ENCODE assay signal across 10 mouse cellular contexts in the genomic region with DNA sequence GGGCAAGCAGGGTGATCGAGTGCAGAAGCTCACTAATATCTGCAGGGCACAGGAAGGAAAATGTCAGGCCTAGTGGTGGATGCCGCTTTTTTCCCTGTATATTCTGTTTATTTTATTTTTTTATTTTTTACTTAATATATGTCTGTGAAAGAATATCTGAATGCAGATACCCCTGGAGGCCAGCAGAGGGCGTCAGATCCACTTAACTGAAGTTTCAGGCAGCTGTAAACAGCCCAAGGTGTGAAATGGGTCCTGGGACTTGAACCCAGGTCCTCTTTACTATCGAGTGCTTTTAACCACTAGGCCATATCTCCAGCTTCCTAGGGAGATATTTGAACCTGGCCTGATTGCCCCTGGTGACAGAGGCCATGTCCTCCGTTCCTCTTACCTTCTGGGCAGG. TPM values are rescaled to one million over a fixed set of nuclear protein-coding genes. Genes with fewer than 3 reads are reported as not detected.
DNase-seq lines count a peak whose midpoint lies in the region; ATAC-seq and TF ChIP-seq lines count a peak whose summit lies in the region.
"Had no signal": no experiment of that assay in that cellular context is flagged by ENCODE, and none has a peak within 500 bp of the region (broad histone marks: within the 10 kb centered on the region; RNA-seq: fewer than 3 reads in every experiment).

No protein-coding gene starts in this region.

- no peaks in the 10 kb centered on the region for H3K79me2 ChIP-seq in heart, adult 2 months (replicated peaks; ENCODE audit: control insufficient read depth, insufficient read depth, low read length)

- H3K4me1 ChIP-seq in heart, adult 2 months (ENCODE audit: control insufficient read depth, insufficient read depth, low read length), result no peaks in the 10 kb centered on the region
- no peaks in the 10 kb centered on the region for H3K4me1 ChIP-seq in lung, postnatal 0 days (ENCODE audit: insufficient read depth, low read depth, low read length)
- peaks cover 5% of the 10 kb centered on the region; the same call in 1 of the 2 replicates for H3K4me1 ChIP-seq in neural tube, embryonic 15.5 days
- H3K4me1 ChIP-seq: megakaryocyte, embryonic 14.5 days had no signal

- intact Hi-C loops in heart, adult 2 months (cut with DNase I), result loop anchor here (1.0 kb wide), 1 partner anchor 66 kb away; no protein-coding TSS in a partner anchor
- intact Hi-C loops in gastrocnemius, postnatal 14 days (cut with DNase I; ENCODE audit: low total_unique reads), result no loop called here

- H3K4me3 ChIP-seq in heart, adult 2 months, result no peak overlapping the region
- no peak overlapping the region for H3K4me3 ChIP-seq in lung, postnatal 0 days (ENCODE audit: low read depth, low read length)
- no peak overlapping the region for H3K4me3 ChIP-seq in neural tube, embryonic 15.5 days (replicated peaks)
- H3K4me3 ChIP-seq: megakaryocyte, embryonic 14.5 days had no signal

- no peak overlapping the region for H3K27ac ChIP-seq in heart, adult 2 months
- no peak overlapping the region for H3K27ac ChIP-seq in lung, postnatal 0 days (ENCODE audit: low read length)
- H3K27ac ChIP-seq in neural tube, embryonic 15.5 days (replicated peaks), result no peak overlapping the region

- WGBS in heart, adult 2 months, result 72% methylated on average over 5 of the region's 5 CpGs
- WGBS in lung, postnatal 0 days, result 67% methylated on average over 5 of the region's 5 CpGs
- WGBS in neural tube, embryonic 15.5 days, result 74% methylated on average over 5 of the region's 5 CpGs

- no peaks in the 10 kb centered on the region for H3K9me3 ChIP-seq in lung, postnatal 0 days (ENCODE audit: low read length)
- no peaks in the 10 kb centered on the region for H3K9me3 ChIP-seq in neural tube, embryonic 15.5 days (replicated peaks)

- H3K27me3 ChIP-seq in heart, adult 2 months (ENCODE audit: control insufficient read depth, insufficient read depth, low read length), result no peaks in the 10 kb centered on the region
- H3K27me3 ChIP-seq in lung, postnatal 0 days (replicated peaks; ENCODE audit: insufficient read depth, low read length), result no peaks in the 10 kb centered on the region
- H3K27me3 ChIP-seq in neural tube, embryonic 15.5 days (replicated peaks), result no peaks in the 10 kb centered on the region
- H3K27me3 ChIP-seq: megakaryocyte, embryonic 14.5 days had no signal

- H3K9ac ChIP-seq in heart, adult 2 months (ENCODE audit: low read depth, low read length), result no peak overlapping the region
- no peak overlapping the region for H3K9ac ChIP-seq in lung, postnatal 0 days (replicated peaks; ENCODE audit: low read depth)
- H3K9ac ChIP-seq in neural tube, embryonic 15.5 days (replicated peaks), result no peak overlapping the region

- no peak overlapping the region for H3K4me2 ChIP-seq in lung, postnatal 0 days (replicated peaks; ENCODE audit: low read depth, low read length)
- no peak overlapping the region for H3K4me2 ChIP-seq in neural tube, embryonic 15.5 days

- no peak for TF ChIP-seq POLR2A in heart, adult 2 months (IDR thresholded peaks at IDR 0.05; ENCODE audit: insufficient read depth, low read depth, low read length)

- ATAC-seq in lung, postnatal 0 days, result no peak
- ATAC-seq in neural tube, embryonic 15.5 days (ENCODE audit: low FRiP score), result no peak

- peak; percentile 78 for TF ChIP-seq CTCF in heart, adult 2 months (IDR thresholded peaks at IDR 0.05)
- TF ChIP-seq CTCF in lung, postnatal 0 days (IDR thresholded peaks at IDR 0.05), result peak; percentile 62

- H3K36me3 ChIP-seq in heart, adult 2 months (ENCODE audit: control insufficient read depth, insufficient read depth, low read length), result no peaks in the 10 kb centered on the region
- peaks cover 26% of the 10 kb centered on the region; the same call in 1 of the 2 replicates for H3K36me3 ChIP-seq in lung, postnatal 0 days (ENCODE audit: insufficient read depth, low read length)
- peaks cover 91% of the 10 kb centered on the region for H3K36me3 ChIP-seq in neural tube, embryonic 15.5 days

- no peak for DNase-seq in heart, adult 2 months
- no peak for DNase-seq in heart, adult 9 months (ENCODE audit: low spot score in 2 of 2)
- peak; percentile 34 for DNase-seq in lung, postnatal 0 days (ENCODE audit: low spot score)
- no peak for DNase-seq in lung, postnatal 4 days
- DNase-seq in NIH3T3 (ENCODE audit: low read depth), result peak; percentile 45
- DNase-seq in retina, embryonic 14.5 days (ENCODE audit: low spot score), result peak; percentile 44
- DNase-seq in gastrocnemius, postnatal 14 days, result no peak
- DNase-seq: cerebellum, postnatal 25 days had no signal

- TF ChIP-seq EP300 in heart, adult 2 months (IDR thresholded peaks at IDR 0.05; ENCODE audit: insufficient read depth, low read depth, low read length), result no peak
- TF ChIP-seq EP300 in lung, postnatal 0 days (IDR thresholded peaks at IDR 0.05), result no peak

RNA-seq across cellular contexts. Expression of gene Pom121, which starts 34.4 kb away (rescaled TPM):
- 10 to 100 TPM; 12.3 to 13.1 TPM for total RNA-seq in heart, adult 2 months (2021)
- 9.2 and 11.3 TPM in 2 replicates for polyA plus RNA-seq in heart, adult 2 months (2012; rRNA removed)
- 3.9 and 4.7 TPM in 2 replicates for polyA plus RNA-seq in lung, postnatal 0 days (2015; fragmentation: Nextera tagmentation; extraction: Ambion mirVana)
- 7.7 and 9.5 TPM in 2 replicates for polyA plus RNA-seq in neural tube, embryonic 15.5 days (2015; fragmentation: Nextera tagmentation; extraction: Ambion mirVana)
- total RNA-seq in gastrocnemius, postnatal 14 days (2021), result 1 to 10 TPM; 7.8 to 9.3 TPM

RNA-seq across cellular contexts. Expression of gene Nsun5, which starts 59.0 kb away (rescaled TPM):
- 10 to 100 TPM; 14.1 to 18.3 TPM for total RNA-seq in heart, adult 2 months (2021)
- polyA plus RNA-seq in heart, adult 2 months (2012; rRNA removed), result 21.6 and 25.4 TPM in 2 replicates
- polyA plus RNA-seq in lung, postnatal 0 days (2015; fragmentation: Nextera tagmentation; extraction: Ambion mirVana), result 13.5 and 13.6 TPM in 2 replicates
- 29.4 and 31.8 TPM in 2 replicates for polyA plus RNA-seq in neural tube, embryonic 15.5 days (2015; fragmentation: Nextera tagmentation; extraction: Ambion mirVana)
- 1 to 10 TPM; 5.2 to 8.1 TPM for total RNA-seq in gastrocnemius, postnatal 14 days (2021)

Comparison
In these comparisons a context has a peak if more than half of its experiments do, and no peak if none do; other contexts are left out.
1. DNase-seq: peak in lung, postnatal 0 days (single experiment), NIH3T3 (single experiment) and retina, embryonic 14.5 days (single experiment); none in heart, adult 2 months (0 of 2), heart, adult 9 months (0 of 2), lung, postnatal 4 days (0 of 2) and gastrocnemius, postnatal 14 days (single experiment).